Mouse (Mus musculus) megakaryocyte, embryonic 14.5 days (primary cell): ENCODE data around the gene Usf1. TPM values are rescaled to one million over a fixed set of nuclear protein-coding genes. Genes with fewer than 3 reads are reported as not detected.

Source experiments
- H3K27me3 ChIP-seq: replicated peaks from 2 replicates; pipeline ENCODE3; 2012; ENCODE audit warnings: inconsistent platforms
- H3K36me3 ChIP-seq: replicated peaks from 2 replicates; pipeline ENCODE3; 2012; ENCODE audit warnings: low read length, inconsistent platforms, mixed read lengths
- H3K4me1 ChIP-seq: 2 replicates; pipeline ENCODE4 v1.6.1; 2012; ENCODE audit warnings: inconsistent platforms
- H3K4me3 ChIP-seq: replicated peaks from 2 replicates; pipeline ENCODE3; 2012; ENCODE audit warnings: moderate library complexity, mild to moderate bottlenecking, inconsistent platforms
- H3K9me3 ChIP-seq: 2 replicates; pipeline ENCODE4 v1.6.1; 2012; ENCODE audit warnings: inconsistent platforms
- FLI1 ChIP-seq: IDR thresholded peaks from 2 replicates; pipeline ENCODE4 v1.6.1; 2012; ENCODE audit warnings: low read length, inconsistent platforms, mixed read lengths
- GATA1 ChIP-seq: IDR thresholded peaks from 3 replicates; pipeline ENCODE4 v1.6.1; 2012; ENCODE audit warnings: mixed read lengths, low read length, inconsistent platforms, borderline replicate concordance
- polyA plus RNA-seq: library from polyadenylated mRNA; stranded (reverse); fragments of >175 nt; gene quantifications from 2 replicates; pipeline ENCODE4 v1.2.3, GENCODE M21; 2012; ENCODE audit warnings: low replicate concordance; ENCODE audit not compliant: insufficient read depth

Usf1 gene
- 18.5 and 37.8 TPM in 2 replicates for polyA plus RNA-seq

- peaks cover 2% of the 10 kb centered on the region for H3K27me3 ChIP-seq
- peak within 1 kb of the TSS; percentile 96 for H3K4me3 ChIP-seq
- H3K4me1 ChIP-seq: peaks cover 29% of the 10 kb centered on the region
- peaks cover 49% of the 10 kb centered on the region for H3K36me3 ChIP-seq
- peak; percentile 72 for TF ChIP-seq FLI1
- peak; percentile 64; the same call in 1 of the 3 replicates for TF ChIP-seq GATA1
- no peaks in the 10 kb centered on the region for H3K9me3 ChIP-seq
Observed at GRCm38 (mm10) chr1:171410947-171411484, at the start of gene Usf1. Gene Usf1 (plus strand): TSS chr1:171411313.

- H3K4me1 ChIP-seq: peaks cover 52% of the 10 kb centered on the region
- no peak overlapping the region for H3K4me3 ChIP-seq
- H3K36me3 ChIP-seq: no peaks in the 10 kb centered on the region
- TF ChIP-seq GATA1 (no peak), FLI1 (no peak)
- peaks cover 25% of the 10 kb centered on the region for H3K27me3 ChIP-seq
- no peaks in the 10 kb centered on the region for H3K9me3 ChIP-seq
Observed at GRCm38 (mm10) chr1:171365934-171366333, 45.2 kb upstream of the Usf1 start.

- no peak for TF ChIP-seq GATA1
- TF ChIP-seq FLI1: no peak
- peaks cover 71% of the 10 kb centered on the region for H3K4me1 ChIP-seq
- no peaks in the 10 kb centered on the region for H3K9me3 ChIP-seq
- H3K4me3 ChIP-seq: peak within 1 kb of the TSS; percentile 66
- no peaks in the 10 kb centered on the region for H3K36me3 ChIP-seq
- H3K27me3 ChIP-seq: peaks cover 50% of the 10 kb centered on the region
Observed at GRCm38 (mm10) chr1:171369845-171370556, 41.1 kb upstream of the Usf1 start, which contains the start of gene Nectin4. Gene Nectin4 (plus strand): TSS chr1:171370099.

GRCm38 (mm10) chr1:171372880-171373279 is 38.2 kb upstream of the Usf1 start:
- peaks cover 64% of the 10 kb centered on the region for H3K4me1 ChIP-seq
- no peak overlapping the region for H3K4me3 ChIP-seq
- no peaks in the 10 kb centered on the region for H3K9me3 ChIP-seq
- H3K36me3 ChIP-seq: no peaks in the 10 kb centered on the region
- H3K27me3 ChIP-seq: peaks cover 44% of the 10 kb centered on the region
- TF ChIP-seq FLI1: no peak

GRCm38 (mm10) chr1:171373946-171374345 is 37.2 kb upstream of the Usf1 start:
- TF ChIP-seq GATA1 (no peak), FLI1 (no peak)
- no peaks in the 10 kb centered on the region for H3K36me3 ChIP-seq
- H3K4me1 ChIP-seq: peaks cover 65% of the 10 kb centered on the region
- peak overlapping the region; percentile 53 for H3K4me3 ChIP-seq
- H3K9me3 ChIP-seq: no peaks in the 10 kb centered on the region
- peaks cover 42% of the 10 kb centered on the region for H3K27me3 ChIP-seq

- Histone ChIP-seq H3K36me3 (no peaks in the 10 kb centered on the region), H3K27me3 (peaks cover 41% of the 10 kb centered on the region)
Observed at GRCm38 (mm10) chr1:171375646-171376097, 35.4 kb upstream of the Usf1 start.

GRCm38 (mm10) chr1:171378298-171378697 is 32.8 kb upstream of the Usf1 start:
- Histone ChIP-seq H3K4me1 (peaks cover 64% of the 10 kb centered on the region), H3K36me3 (no peaks in the 10 kb centered on the region), H3K4me3 (no peak overlapping the region), H3K9me3 (no peaks in the 10 kb centered on the region), H3K27me3 (peaks cover 25% of the 10 kb centered on the region)
- TF ChIP-seq FLI1 (no peak), GATA1 (no peak)

More at GRCm38 (mm10) chr1:171375646-171376097, 35.4 kb upstream of the Usf1 start:
- no peaks in the 10 kb centered on the region for H3K9me3 ChIP-seq
- peak overlapping the region; percentile 4 for H3K4me3 ChIP-seq
- peaks cover 65% of the 10 kb centered on the region for H3K4me1 ChIP-seq
- TF ChIP-seq FLI1 (no peak), GATA1 (no peak)

- Histone ChIP-seq H3K4me1 (peaks cover 67% of the 10 kb centered on the region), H3K36me3 (no peaks in the 10 kb centered on the region), H3K27me3 (peaks cover 35% of the 10 kb centered on the region), H3K4me3 (peak overlapping the region; percentile 88), H3K9me3 (no peaks in the 10 kb centered on the region)
- TF ChIP-seq FLI1: no peak
- no peak for TF ChIP-seq GATA1
Observed at GRCm38 (mm10) chr1:171379935-171380599, 31.0 kb upstream of the Usf1 start.

- H3K27me3 ChIP-seq: peaks cover 34% of the 10 kb centered on the region
- no peaks in the 10 kb centered on the region for H3K36me3 ChIP-seq
- peaks cover 65% of the 10 kb centered on the region for H3K4me1 ChIP-seq
- TF ChIP-seq FLI1: no peak
- no peak for TF ChIP-seq GATA1
- H3K4me3 ChIP-seq: peak overlapping the region; percentile 33
- no peaks in the 10 kb centered on the region for H3K9me3 ChIP-seq
Observed at GRCm38 (mm10) chr1:171382096-171382620, 29.0 kb upstream of the Usf1 start.
